9 mouse cellular contexts compared by ENCODE assay signal in the genomic region with DNA sequence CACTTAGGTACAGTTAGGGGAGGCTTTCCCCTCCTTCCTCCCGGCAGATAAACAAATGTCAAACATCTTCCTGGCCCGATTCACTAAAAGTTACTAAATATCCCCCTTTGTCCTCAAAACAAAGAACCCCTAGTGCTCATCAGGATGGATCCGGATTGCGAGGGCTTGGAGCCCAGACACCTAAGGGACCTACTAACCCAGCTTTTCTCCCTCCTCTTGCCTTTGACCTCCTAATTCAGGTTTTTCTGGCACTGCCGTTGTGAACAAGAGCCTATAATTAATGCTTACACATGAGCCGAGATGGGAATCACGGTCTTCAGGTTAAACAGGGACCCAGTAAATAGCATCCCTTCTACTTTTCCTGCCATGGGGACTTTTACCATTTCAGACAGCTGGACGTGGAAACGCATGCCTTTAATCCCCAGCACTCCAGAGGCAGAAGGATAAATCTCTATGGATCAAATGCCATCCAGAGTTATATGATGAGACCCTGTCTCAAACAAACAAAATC. TPM values are rescaled to one million over a fixed set of nuclear protein-coding genes. Genes with fewer than 3 reads are reported as not detected.
DNase-seq lines count a peak whose midpoint lies in the region; ATAC-seq and TF ChIP-seq lines count a peak whose summit lies in the region.
"Had no signal": no experiment of that assay in that cellular context is flagged by ENCODE, and none has a peak within 500 bp of the region (broad histone marks: within the 10 kb centered on the region; RNA-seq: fewer than 3 reads in every experiment).

No protein-coding gene starts in this region.

- H3K9ac ChIP-seq in kidney, embryonic 15.5 days: 0 out of 2 replicates have a peak overlapping the region, but pooled peaks have one; percentile 5
- peak overlapping the region; percentile 68 for H3K9ac ChIP-seq in hindbrain, embryonic 11.5 days (ENCODE audit: low read depth, low read length)

- H3K27me3 ChIP-seq in kidney, embryonic 15.5 days: 0 out of 2 replicates have a peak, but pooled peaks cover 4% of the 10 kb centered on the region
- no peaks in the 10 kb centered on the region for H3K27me3 ChIP-seq in hindbrain, embryonic 11.5 days (ENCODE audit: control insufficient read depth, insufficient read depth, low read length)
- H3K27me3 ChIP-seq in myocyte (ENCODE audit: control insufficient read depth, insufficient read depth, insufficient read length): no peaks in the 10 kb centered on the region

- H3K36me3 ChIP-seq in kidney, embryonic 15.5 days: no peaks in the 10 kb centered on the region
- H3K36me3 ChIP-seq in hindbrain, embryonic 11.5 days (ENCODE audit: control insufficient read depth, insufficient read depth, low read length): no peaks in the 10 kb centered on the region
- no peaks in the 10 kb centered on the region for H3K36me3 ChIP-seq in myocyte (ENCODE audit: control insufficient read depth, insufficient read depth)

- no peak for ATAC-seq in kidney, embryonic 15.5 days (replicated peaks; ENCODE audit: low FRiP score)
- ATAC-seq in hindbrain, embryonic 11.5 days (ENCODE audit: low FRiP score): no peak
- no peak for ATAC-seq in erythroid progenitor cell, adult 5-6 weeks (replicated peaks; ENCODE audit: low FRiP score, poor library complexity, severe bottlenecking)
- no peak for ATAC-seq in erythroblast, adult 5-6 weeks (replicated peaks; ENCODE audit: low FRiP score, poor library complexity, severe bottlenecking)

- 39% methylated on average over 9 of the region's 9 CpGs for WGBS in kidney, embryonic 15.5 days
- WGBS in hindbrain, embryonic 11.5 days: 11% methylated on average over 9 of the region's 9 CpGs

- no peak overlapping the region for H3ac ChIP-seq in myocyte (ENCODE audit: control insufficient read depth, insufficient read length)

- H3K79me2 ChIP-seq in myocyte (ENCODE audit: control insufficient read depth, insufficient read depth): no peaks in the 10 kb centered on the region

- H3K4me3 ChIP-seq in kidney, embryonic 15.5 days (replicated peaks): no peak overlapping the region
- no peak overlapping the region for H3K4me3 ChIP-seq in brown adipose tissue, adult 24 weeks (ENCODE audit: insufficient read depth, low read depth, low read length)
- H3K4me3 ChIP-seq in hindbrain, embryonic 11.5 days (ENCODE audit: low read depth, low read length): peak overlapping the region; percentile 23
- H3K4me3 ChIP-seq in myocyte: peak overlapping the region; percentile 34

- DNase-seq in kidney, postnatal 25 days: no peak
- DNase-seq in hindbrain, embryonic 11.5 days (ENCODE audit: low spot score): peak; percentile 48
- DNase-seq in left cerebral cortex, adult 18-20 months (ENCODE audit: low spot score in 2 of 2): no peak
- DNase-seq: lung, adult 18-20 months had no signal

- no peaks in the 10 kb centered on the region for H3K9me3 ChIP-seq in kidney, embryonic 15.5 days (replicated peaks)
- H3K9me3 ChIP-seq in hindbrain, embryonic 11.5 days (ENCODE audit: control insufficient read depth, low read length): no peaks in the 10 kb centered on the region

- H3K4me2 ChIP-seq in kidney, embryonic 15.5 days: no peak overlapping the region
- peak overlapping the region; percentile 62 for H3K4me2 ChIP-seq in hindbrain, embryonic 11.5 days (replicated peaks; ENCODE audit: low read depth, low read length)
- peak overlapping the region; percentile 99 for H3K4me2 ChIP-seq in myocyte (ENCODE audit: low read depth)

- peak overlapping the region; percentile 19 for H3K27ac ChIP-seq in kidney, embryonic 15.5 days
- H3K27ac ChIP-seq in brown adipose tissue, adult 24 weeks (replicated peaks; ENCODE audit: low read depth, low read length): peak overlapping the region; percentile 84
- peak overlapping the region; percentile 84 for H3K27ac ChIP-seq in hindbrain, embryonic 11.5 days (ENCODE audit: low read depth, low read length)

- H3K4me1 ChIP-seq in kidney, embryonic 15.5 days: peaks cover 49% of the 10 kb centered on the region
- peaks cover 24% of the 10 kb centered on the region for H3K4me1 ChIP-seq in brown adipose tissue, adult 24 weeks (ENCODE audit: control insufficient read depth, insufficient read depth, insufficient read length, low read length)
- H3K4me1 ChIP-seq in hindbrain, embryonic 11.5 days (replicated peaks; ENCODE audit: control insufficient read depth, insufficient read depth, low read length): peaks cover 40% of the 10 kb centered on the region

- no peak for TF ChIP-seq POLR2A in myocyte (IDR thresholded peaks at IDR 0.05; ENCODE audit: insufficient read length, low read depth)

TF ChIP-seq in myocyte, 11 proteins besides CTCF, POLR2A, EP300 and RAD21:
- no peak for TF ChIP-seq E2F4 (IDR thresholded peaks at IDR 0.05; ENCODE audit: insufficient read depth)
- no peak for TF ChIP-seq CEBPB (IDR thresholded peaks at IDR 0.05; ENCODE audit: insufficient read depth, poor library complexity, severe bottlenecking)
- no peak for TF ChIP-seq MYOD1 (IDR thresholded peaks at IDR 0.05; ENCODE audit: control insufficient read depth in 1 of 3, insufficient read length in 2 of 3, low read depth in 2 of 3)
- no peak for TF ChIP-seq MYOG (IDR thresholded peaks at IDR 0.05; ENCODE audit: control insufficient read depth in 1 of 3, insufficient read depth in 1 of 3, insufficient read length in 2 of 3, low read depth in 2 of 3)
- TF ChIP-seq TCF3 (IDR thresholded peaks at IDR 0.05; ENCODE audit: insufficient read length, low read depth): no peak
- TF ChIP-seq SRF (IDR thresholded peaks at IDR 0.05; ENCODE audit: control insufficient read depth, insufficient read length, low read depth): no peak
- TF ChIP-seq MAX (IDR thresholded peaks at IDR 0.05; ENCODE audit: low read depth): no peak
- TF ChIP-seq REST (IDR thresholded peaks at IDR 0.05; ENCODE audit: insufficient read depth, insufficient read length): no peak
- no peak for TF ChIP-seq TCF12 (IDR thresholded peaks at IDR 0.05; ENCODE audit: insufficient read depth, poor library complexity, severe bottlenecking)
- no peak for TF ChIP-seq POLR2AphosphoS2 (IDR thresholded peaks at IDR 0.05; ENCODE audit: insufficient read length, low read depth)
- no peak for TF ChIP-seq USF1 (IDR thresholded peaks at IDR 0.05; ENCODE audit: low read depth)

RNA-seq across cellular contexts. Expression of a gene that starts 38.1 kb away (rescaled TPM):
- 854 and 1,029 TPM in 2 replicates for polyA plus RNA-seq in kidney, embryonic 15.5 days (2015; fragmentation: Nextera tagmentation; extraction: Ambion mirVana)
- 125 and 132 TPM in 2 replicates for polyA plus RNA-seq in brown adipose tissue, adult 24 weeks (2012; ENCODE audit: insufficient read depth, insufficient read length, missing spikeins)
- polyA plus RNA-seq in hindbrain, embryonic 11.5 days (2014; fragmentation: Nextera tagmentation; extraction: Ambion mirVana): 8,897 and 9,833 TPM in 2 replicates
- 3,074 TPM for polyA plus RNA-seq in myocyte (2012; fragmentation: generic; extraction: Trizol)
- 100 to 1,000 TPM; 874 to 893 TPM for total RNA-seq in left cerebral cortex, adult 18-20 months (2021)
- total RNA-seq in erythroid progenitor cell, adult 5-6 weeks (2015; ENCODE audit: low replicate concordance): 6.5 and 38.1 TPM in 2 replicates
- total RNA-seq in erythroid progenitor cell, adult 5-6 weeks (2017; ENCODE audit: low replicate concordance): 5.9 and 9.6 TPM in 2 replicates
- 15.3 and 19.6 TPM in 2 replicates for total RNA-seq in erythroblast, adult 5-6 weeks (2015; ENCODE audit: low replicate concordance)
- 4.3 and 5.9 TPM in 2 replicates for total RNA-seq in erythroblast, adult 5-6 weeks (2017; ENCODE audit: low replicate concordance)

RNA-seq across cellular contexts. Expression of a gene that starts 38.1 kb away (rescaled TPM):
- polyA plus RNA-seq in kidney, embryonic 15.5 days (2015; fragmentation: Nextera tagmentation; extraction: Ambion mirVana): 180 and 185 TPM in 2 replicates
- polyA plus RNA-seq in brown adipose tissue, adult 24 weeks (2012; ENCODE audit: insufficient read depth, insufficient read length, missing spikeins): 10.3 and 28.1 TPM in 2 replicates
- polyA plus RNA-seq in hindbrain, embryonic 11.5 days (2014; fragmentation: Nextera tagmentation; extraction: Ambion mirVana): 93.2 and 95.2 TPM in 2 replicates
- polyA plus RNA-seq in myocyte (2012; fragmentation: generic; extraction: Trizol): 462 TPM
- 10 to 100 TPM; 65.4 to 66.8 TPM for total RNA-seq in left cerebral cortex, adult 18-20 months (2021)
- total RNA-seq in erythroid progenitor cell, adult 5-6 weeks (2015; ENCODE audit: low replicate concordance): 637 and 660 TPM in 2 replicates
- 271 and 335 TPM in 2 replicates for total RNA-seq in erythroid progenitor cell, adult 5-6 weeks (2017; ENCODE audit: low replicate concordance)
- 73.8 and 96.1 TPM in 2 replicates for total RNA-seq in erythroblast, adult 5-6 weeks (2015; ENCODE audit: low replicate concordance)
- total RNA-seq in erythroblast, adult 5-6 weeks (2017; ENCODE audit: low replicate concordance): 36.4 and 46.4 TPM in 2 replicates

RNA-seq across cellular contexts. Expression of a gene that starts 38.2 kb away (rescaled TPM):
- not detected in 2 replicates for polyA plus RNA-seq in kidney, embryonic 15.5 days (2015; fragmentation: Nextera tagmentation; extraction: Ambion mirVana)
- polyA plus RNA-seq in brown adipose tissue, adult 24 weeks (2012; ENCODE audit: insufficient read depth, insufficient read length, missing spikeins): not detected in 2 replicates
- polyA plus RNA-seq in hindbrain, embryonic 11.5 days (2014; fragmentation: Nextera tagmentation; extraction: Ambion mirVana): not detected in 2 replicates
- polyA plus RNA-seq in myocyte (2012; fragmentation: generic; extraction: Trizol): 0.84 TPM
- not detected for total RNA-seq in left cerebral cortex, adult 18-20 months (2021)
- not detected in 2 replicates for total RNA-seq in erythroid progenitor cell, adult 5-6 weeks (2015; ENCODE audit: low replicate concordance)
- total RNA-seq in erythroid progenitor cell, adult 5-6 weeks (2017; ENCODE audit: low replicate concordance): not detected in 2 replicates
- not detected in 2 replicates for total RNA-seq in erythroblast, adult 5-6 weeks (2015; ENCODE audit: low replicate concordance)
- total RNA-seq in erythroblast, adult 5-6 weeks (2017; ENCODE audit: low replicate concordance): 4.7 TPM in 1 of 2 replicates, not detected in the other

RNA-seq across cellular contexts. Expression of a gene that starts 57.2 kb away (rescaled TPM):
- 1,698 and 1,797 TPM in 2 replicates for polyA plus RNA-seq in kidney, embryonic 15.5 days (2015; fragmentation: Nextera tagmentation; extraction: Ambion mirVana)
- polyA plus RNA-seq in brown adipose tissue, adult 24 weeks (2012; ENCODE audit: insufficient read depth, insufficient read length, missing spikeins): 520 and 550 TPM in 2 replicates
- 1,792 and 1,905 TPM in 2 replicates for polyA plus RNA-seq in hindbrain, embryonic 11.5 days (2014; fragmentation: Nextera tagmentation; extraction: Ambion mirVana)
- 2,204 TPM for polyA plus RNA-seq in myocyte (2012; fragmentation: generic; extraction: Trizol)
- 100 to 1,000 TPM; 584 to 602 TPM for total RNA-seq in left cerebral cortex, adult 18-20 months (2021)
- total RNA-seq in erythroid progenitor cell, adult 5-6 weeks (2015; ENCODE audit: low replicate concordance): 2,503 and 2,754 TPM in 2 replicates
- total RNA-seq in erythroid progenitor cell, adult 5-6 weeks (2017; ENCODE audit: low replicate concordance): 632 and 670 TPM in 2 replicates
- total RNA-seq in erythroblast, adult 5-6 weeks (2015; ENCODE audit: low replicate concordance): 804 and 902 TPM in 2 replicates
- total RNA-seq in erythroblast, adult 5-6 weeks (2017; ENCODE audit: low replicate concordance): 180 and 247 TPM in 2 replicates

Comparison
In these comparisons a context has a peak if more than half of its experiments do, and no peak if none do; other contexts are left out.
1. H3K27ac ChIP-seq: peak in every context shown above with its lines; median percentile 84 in brown adipose tissue, adult 24 weeks; 84 in hindbrain, embryonic 11.5 days; 19 in kidney, embryonic 15.5 days.
2. H3K4me3 ChIP-seq: peak in hindbrain, embryonic 11.5 days (single experiment) and myocyte (single experiment); none in kidney, embryonic 15.5 days (single experiment) and brown adipose tissue, adult 24 weeks (single experiment).